8 mouse cellular contexts compared by ENCODE assay signal in genomic region chr15:89059161-89059931, GRCm38 (mm10). TPM values are rescaled to one million over a fixed set of nuclear protein-coding genes. Genes with fewer than 3 reads are reported as not detected.
DNase-seq lines count a peak whose midpoint lies in the region; ATAC-seq lines count a peak whose summit lies in the region.

Gene Panx2 (plus strand): TSS chr15:89059734.

- H3K4me3 ChIP-seq in heart, embryonic 13.5 days, result peak within 1 kb of the TSS; percentile 70

- intact Hi-C loops in left cerebral cortex, postnatal 25 days (cut with DNase I), result loop anchor here (10.0 kb wide), 1 partner anchor 115 kb away; no protein-coding TSS in a partner anchor

- peaks cover 11% of the 10 kb centered on the region; the same call in 1 of the 2 replicates for H3K36me3 ChIP-seq in heart, embryonic 13.5 days

- H3K27me3 ChIP-seq in heart, embryonic 13.5 days (replicated peaks), result peaks cover 76% of the 10 kb centered on the region

- H3K9me3 ChIP-seq in heart, embryonic 13.5 days, result no peaks in the 10 kb centered on the region

- 0 out of 2 replicates have a peak within 1 kb of the TSS, but pooled peaks have one; percentile 24 for H3K27ac ChIP-seq in heart, embryonic 13.5 days (replicated peaks)

- peak within 1 kb of the TSS; percentile 79 for H3K4me2 ChIP-seq in heart, embryonic 13.5 days

- H3K4me1 ChIP-seq in heart, embryonic 13.5 days, result peaks cover 20% of the 10 kb centered on the region

- WGBS in heart, embryonic 13.5 days, result 2% methylated on average over 36 of the region's 57 CpGs

- H3K9ac ChIP-seq in heart, embryonic 13.5 days, result peak within 1 kb of the TSS; percentile 86

- peak; percentile 7 for DNase-seq in gastrocnemius, postnatal 25 days
- DNase-seq in gastrocnemius, adult 18-20 months (ENCODE audit: low spot score), result no peak
- DNase-seq in thymus, postnatal 4 days, result peak; percentile 18
- DNase-seq in thymus, adult 18-20 months, result no peak
- peak; percentile 48 to 54 for DNase-seq in left cerebral cortex, postnatal 25 days (ENCODE audit: low spot score in 2 of 2)
- peak; percentile 50 for DNase-seq in neural tube, embryonic 10.5 days (ENCODE audit: extremely low spot score, low spot score)
- no peak for DNase-seq in gastrocnemius, postnatal 10 days

- ATAC-seq in heart, embryonic 13.5 days (ENCODE audit: extremely low read depth, insufficient number of reproducible peaks, low FRiP score, low TSS enrichment), result no peak

RNA-seq across cellular contexts. Expression of gene Panx2, which starts in this region (rescaled TPM):
- not detected for total RNA-seq in gastrocnemius, postnatal 25 days (2021)
- total RNA-seq in gastrocnemius, adult 18-20 months (2021), result not detected
- polyA plus RNA-seq in heart, embryonic 13.5 days (2015; fragmentation: Nextera tagmentation; extraction: Ambion mirVana), result 1.6 and 2.1 TPM in 2 replicates
- total RNA-seq in left cerebral cortex, postnatal 25 days (2021), result 10 to 100 TPM; 95.4 to 95.5 TPM
- total RNA-seq in gastrocnemius, postnatal 10 days (2021), result under 1 TPM; 0.07 to 0.18 TPM

Comparison
In these comparisons a context has a peak if more than half of its experiments do, and no peak if none do; other contexts are left out.
1. RNA of gene Panx2 (total RNA-seq): 95.4 to 95.5 TPM in left cerebral cortex, postnatal 25 days; 0.07 to 0.18 TPM in gastrocnemius, postnatal 10 days, not detected in gastrocnemius, adult 18-20 months and not detected in gastrocnemius, postnatal 25 days; every median in the first group is over 10 times any median in the second.
2. DNase-seq: peak in thymus, postnatal 4 days (single experiment), left cerebral cortex, postnatal 25 days (2 of 2) and neural tube, embryonic 10.5 days (single experiment); none in gastrocnemius, adult 18-20 months (single experiment), thymus, adult 18-20 months (0 of 2) and gastrocnemius, postnatal 10 days (single experiment).
3. Peak in DNase-seq in gastrocnemius, postnatal 25 days; RNA of the gene not detected or under 1 TPM.